Mouse (Mus musculus) megakaryocyte-erythroid progenitor cell, adult 5-6 weeks (primary cell): ENCODE measurements around the gene Gm7356. TPM values are rescaled to one million over a fixed set of nuclear protein-coding genes. Genes with fewer than 3 reads are reported as not detected.
"Not testable (repeated sequence)": the region's sequence is repeated elsewhere in the genome, so short reads cannot be mapped to it uniquely, and the experiment has no call there.

Experiments
- ATAC-seq: replicated peaks from 2 replicates; pipeline ENCODE4 v1.8.0; 2016; ENCODE audit warnings: mild to moderate bottlenecking, inconsistent platforms; ENCODE audit not compliant: severe bottlenecking, poor library complexity, low FRiP score, low TSS enrichment
- total RNA-seq, 2 experiments: library from RNA; stranded (forward) in 1 of 2; stranded (reverse) in 1 of 2; fragments of 200-1000, 215-1000 nt in 1 of 2; fragments of >200 nt in 1 of 2; fragmentation: Nextera tagmentation in 1 of 2; gene quantifications; 2 replicates each; pipeline ENCODE4 v1.2.3; 2014 to 2017

Gm7356 gene
- total RNA-seq (2014; fragmentation: Nextera tagmentation), result not detected in 2 replicates
- not detected in 2 replicates for total RNA-seq (2017)

DNA sequence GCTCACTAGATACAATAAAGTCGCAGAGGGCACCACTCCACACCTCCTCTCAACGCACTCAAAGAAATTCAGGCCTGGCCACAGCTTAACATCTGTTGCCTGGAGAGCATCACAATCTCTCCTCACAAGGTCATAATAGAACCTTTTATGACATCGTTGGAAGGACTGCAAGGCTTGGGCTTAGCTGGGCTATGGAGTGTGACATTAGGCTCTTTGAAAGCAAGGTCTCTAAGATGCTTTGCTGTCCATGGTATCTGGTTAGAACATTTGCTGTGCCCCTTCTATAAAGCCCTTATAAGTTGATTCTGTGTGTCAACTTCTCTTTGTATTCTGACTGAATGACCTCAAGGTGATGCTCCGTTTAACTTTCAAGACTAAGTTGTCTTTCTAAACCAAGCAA, at the start of gene Gm7356:
TSS of gene Gm7356 (minus strand) at position 101 of the 400 bp plus-strand sequence.
- not testable (repeated sequence) for ATAC-seq

DNA sequence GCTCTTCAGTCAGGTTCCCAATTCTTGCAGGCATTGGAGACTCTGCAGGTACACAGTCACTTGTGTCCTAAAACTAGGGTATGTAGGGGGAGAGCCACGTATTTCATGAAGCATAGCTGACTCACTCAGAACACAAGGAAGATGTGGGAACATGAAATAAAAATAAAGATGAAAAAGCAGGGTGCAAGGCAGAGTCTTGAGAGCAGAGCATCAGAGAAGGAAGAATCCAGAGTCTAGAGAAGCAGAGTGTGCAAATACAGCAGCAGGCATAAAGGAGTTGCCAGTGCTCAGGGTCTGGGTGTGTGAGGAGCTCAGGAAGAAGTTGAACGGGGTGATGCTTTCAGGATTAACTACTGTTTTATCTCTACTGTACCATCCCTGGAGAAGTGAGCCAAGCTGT, 38.4 kb upstream of the Gm7356 start:
- not testable (repeated sequence) for ATAC-seq

DNA sequence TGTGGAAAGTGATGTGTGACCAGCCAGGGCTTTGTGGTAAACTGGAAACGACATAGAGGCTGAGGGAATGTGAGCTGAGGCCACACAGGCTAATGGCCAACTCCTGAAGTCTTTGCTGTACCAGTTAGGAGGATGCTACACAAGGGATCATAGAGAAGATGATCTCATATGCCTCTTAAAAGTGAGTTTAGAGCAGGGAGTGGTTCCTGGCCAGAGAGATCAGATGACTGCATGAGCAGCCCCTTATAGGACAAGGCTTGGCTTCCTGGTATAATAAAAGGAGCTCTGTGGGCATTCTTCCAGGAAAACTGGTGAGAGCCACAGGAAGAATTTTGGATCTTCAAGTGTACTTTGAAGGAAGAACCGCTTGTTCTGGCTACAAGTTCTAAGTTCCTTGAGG, 33.5 kb upstream of the Gm7356 start:
- not testable (repeated sequence) for ATAC-seq

DNA sequence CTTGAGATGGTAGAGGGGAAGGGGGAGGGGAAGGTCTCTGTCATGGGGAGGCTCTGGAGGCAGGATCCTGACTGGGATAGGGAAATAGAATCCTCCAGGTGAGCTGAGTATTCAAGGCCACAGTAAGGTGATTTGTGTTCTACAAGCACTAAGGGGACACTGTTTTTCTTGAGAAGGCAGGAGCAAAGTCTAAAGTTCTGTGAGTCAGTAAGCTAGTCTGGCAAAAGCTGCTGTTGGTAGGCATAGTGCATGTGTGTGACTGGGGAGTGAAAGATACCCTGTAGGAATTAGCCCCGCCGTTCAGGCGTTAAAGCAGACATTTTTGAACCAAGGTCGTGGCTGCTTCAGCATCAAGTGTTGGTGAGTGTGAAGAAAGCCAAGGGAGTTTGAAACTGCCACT, 32.6 kb upstream of the Gm7356 start:
- ATAC-seq, result not testable (repeated sequence)

DNA sequence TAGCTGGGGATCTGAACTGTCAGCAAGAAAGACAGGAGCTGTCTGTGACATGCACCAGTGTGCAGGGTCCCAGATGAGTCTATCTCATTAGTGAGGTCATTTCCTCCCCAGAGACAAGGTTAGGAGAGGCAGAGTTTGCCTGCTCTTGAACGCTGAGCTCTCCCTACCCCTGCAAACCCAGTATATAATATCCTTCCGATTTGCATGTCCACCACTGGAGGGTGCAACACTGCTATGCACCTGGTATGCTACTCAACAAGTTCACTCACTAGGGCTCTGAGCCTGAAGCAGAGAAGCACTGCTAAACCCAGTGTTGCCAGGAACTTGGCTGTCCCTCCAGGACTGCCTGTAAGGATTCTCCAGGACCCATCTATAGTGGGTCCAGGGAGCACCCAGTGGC, 10.1 kb downstream of the Gm7356 start:
- ATAC-seq, result not testable (repeated sequence)

DNA sequence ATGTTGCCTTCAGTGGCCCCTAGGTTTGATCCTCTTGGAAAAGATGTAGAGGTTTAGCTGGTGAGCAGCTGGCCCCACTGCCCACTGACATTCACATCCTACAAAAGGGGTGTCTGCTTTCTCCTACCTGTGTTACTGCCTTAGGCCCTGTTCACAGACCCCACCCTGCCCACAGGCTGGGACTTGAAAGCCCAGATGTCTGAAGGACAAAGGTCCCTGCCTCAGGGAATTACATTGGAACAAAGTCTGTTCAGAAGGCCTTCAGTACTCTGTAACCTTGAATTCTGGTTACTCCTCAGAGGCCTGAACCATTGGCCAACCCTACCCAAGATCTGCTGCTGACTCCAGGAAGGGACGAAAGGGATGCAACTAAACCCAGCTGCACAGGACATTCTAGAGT, 15.8 kb downstream of the Gm7356 start:
- ATAC-seq, result no peak

DNA sequence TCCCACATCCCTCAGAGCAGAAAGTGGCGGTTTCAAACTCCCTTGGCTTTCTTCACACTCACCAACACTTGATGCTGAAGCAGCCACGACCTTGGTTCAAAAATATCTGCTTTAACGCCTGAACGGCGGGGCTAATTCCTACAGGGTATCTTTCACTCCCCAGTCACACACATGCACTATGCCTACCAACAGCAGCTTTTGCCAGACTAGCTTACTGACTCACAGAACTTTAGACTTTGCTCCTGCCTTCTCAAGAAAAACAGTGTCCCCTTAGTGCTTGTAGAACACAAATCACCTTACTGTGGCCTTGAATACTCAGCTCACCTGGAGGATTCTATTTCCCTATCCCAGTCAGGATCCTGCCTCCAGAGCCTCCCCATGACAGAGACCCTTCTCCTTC, 32.7 kb downstream of the Gm7356 start:
- ATAC-seq, result not testable (repeated sequence)

DNA sequence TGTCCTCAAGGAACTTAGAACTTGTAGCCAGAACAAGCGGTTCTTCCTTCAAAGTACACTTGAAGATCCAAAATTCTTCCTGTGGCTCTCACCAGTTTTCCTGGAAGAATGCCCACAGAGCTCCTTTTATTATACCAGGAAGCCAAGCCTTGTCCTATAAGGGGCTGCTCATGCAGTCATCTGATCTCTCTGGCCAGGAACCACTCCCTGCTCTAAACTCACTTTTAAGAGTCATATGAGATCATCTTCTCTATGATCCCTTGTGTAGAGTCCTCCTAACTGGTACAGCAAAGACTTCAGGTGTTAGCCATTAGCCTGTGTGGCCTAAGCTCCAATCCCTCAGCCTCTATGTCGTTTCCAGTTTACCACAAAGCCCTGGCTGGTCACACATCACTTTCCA, 33.6 kb downstream of the Gm7356 start:
- ATAC-seq, result not testable (repeated sequence)

DNA sequence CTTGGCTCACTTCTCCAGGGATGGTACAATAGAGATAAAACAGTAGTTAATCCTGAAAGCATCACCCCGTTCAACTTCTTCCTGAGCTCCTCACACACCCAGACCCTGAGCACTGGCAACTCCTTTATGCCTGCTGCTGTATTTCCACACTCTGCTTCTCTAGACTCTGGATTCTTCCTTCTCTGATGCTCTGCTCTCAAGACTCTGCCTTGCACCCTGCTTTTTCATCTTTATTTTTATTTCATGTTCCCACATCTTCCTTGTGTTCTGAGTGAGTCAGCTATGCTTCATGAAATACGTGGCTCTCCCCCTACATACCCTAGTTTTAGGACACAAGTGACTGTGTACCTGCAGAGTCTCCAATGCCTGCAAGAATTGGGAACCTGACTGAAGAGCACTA, 38.5 kb downstream of the Gm7356 start:
- ATAC-seq, result not testable (repeated sequence)

DNA sequence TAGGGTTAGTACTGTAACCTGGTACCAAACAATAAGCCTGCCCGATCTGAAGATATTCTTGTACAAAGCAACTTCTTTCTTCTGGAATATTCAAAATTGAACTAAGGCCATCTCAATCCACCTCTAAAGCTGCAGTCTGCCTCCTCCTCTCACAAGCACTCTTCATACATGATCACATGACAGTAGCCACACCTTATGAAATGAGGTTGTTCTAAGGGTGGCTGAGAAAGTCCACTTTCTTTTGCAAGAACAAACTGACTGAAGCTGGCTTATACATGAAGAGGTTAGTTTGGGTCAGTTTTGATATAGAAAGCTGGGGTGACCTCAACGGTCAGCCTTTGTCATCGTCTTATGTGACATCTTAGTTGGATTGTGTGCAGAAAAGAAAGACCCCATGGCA, 41.3 kb downstream of the Gm7356 start:
- not testable (repeated sequence) for ATAC-seq

DNA sequence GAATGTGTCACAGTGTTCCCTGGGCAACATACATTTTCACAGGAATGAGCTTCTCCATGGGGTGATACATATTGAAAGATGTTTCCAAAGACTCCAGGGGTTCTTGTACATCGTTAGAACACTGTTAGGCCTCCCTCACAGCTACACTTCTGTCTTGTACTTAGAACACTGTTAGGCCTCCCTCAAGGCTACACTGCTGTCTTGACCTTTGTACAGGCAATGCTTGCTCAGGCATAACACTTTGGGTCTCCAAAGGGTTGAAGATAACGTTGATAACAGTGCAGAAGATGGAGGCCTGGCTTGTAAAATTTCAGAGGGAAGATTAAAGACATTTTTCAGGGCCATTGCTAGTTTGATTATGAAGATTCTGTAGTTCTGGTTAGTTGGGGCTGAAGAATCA, 45.4 kb downstream of the Gm7356 start:
- ATAC-seq, result not testable (repeated sequence)

DNA sequence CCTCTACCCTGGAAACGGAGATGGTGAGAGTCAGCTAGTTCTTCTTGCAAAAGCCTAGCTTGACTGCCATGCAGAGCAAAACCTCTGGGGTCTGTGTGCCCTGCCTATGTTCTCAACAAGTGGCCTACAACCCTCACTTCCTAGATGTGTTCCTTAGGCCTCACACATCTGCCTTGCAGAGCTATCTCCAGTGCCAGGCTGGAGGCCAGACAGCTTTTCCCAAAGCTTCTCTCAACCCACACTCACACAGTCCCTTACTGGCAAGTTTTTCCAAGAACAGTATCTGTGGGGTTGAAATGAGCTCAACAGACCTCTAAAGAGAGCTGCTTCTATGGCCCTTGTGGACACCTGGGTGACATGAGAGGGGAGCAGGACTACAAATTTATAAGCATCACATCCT, 51.9 kb downstream of the Gm7356 start:
- not testable (repeated sequence) for ATAC-seq

Other genes with a start within 250 kb of the Gm7356 start
- 0.59 and 3.3 TPM in 2 replicates for gene Afdn, start 243.2 kb downstream of the Gm7356 start, total RNA-seq (2014; fragmentation: Nextera tagmentation)
- 4.8 and 10.6 TPM in 2 replicates for gene Afdn, start 243.2 kb downstream of the Gm7356 start, total RNA-seq (2017)
- not detected in 2 replicates for gene Tcte2, start 241.9 kb downstream of the Gm7356 start, total RNA-seq (2014; fragmentation: Nextera tagmentation)
- not detected in 2 replicates for gene Tcte2, start 241.9 kb downstream of the Gm7356 start, total RNA-seq (2017)
- not detected in 2 replicates for gene Gm7168, start 55.3 kb downstream of the Gm7356 start, total RNA-seq (2014; fragmentation: Nextera tagmentation)
- not detected in 2 replicates for gene Gm7168, start 55.3 kb downstream of the Gm7356 start, total RNA-seq (2017)
- not detected in 2 replicates for gene Gm7358, start 55.8 kb upstream of the Gm7356 start, total RNA-seq (2014; fragmentation: Nextera tagmentation)
- gene Gm7358, start 55.8 kb upstream of the Gm7356 start, total RNA-seq (2017), result not detected in 2 replicates
- not detected in 2 replicates for gene Dact2, start 200.6 kb upstream of the Gm7356 start, total RNA-seq (2014; fragmentation: Nextera tagmentation)
- gene Dact2, start 200.6 kb upstream of the Gm7356 start, total RNA-seq (2017), result not detected in 2 replicates